Mouse (Mus musculus) retina, postnatal 7 days (tissue): ENCODE measurements around the gene Trim56.

Experiments used
- DNase-seq: peaks from one replicate; pipeline ENCODE4 v3.0.0-alpha.2; 2012; ENCODE audit warnings: low read depth, low spot score

Gene Trim56

GRCm38 (mm10) chr5:137108111-137108510 is 7.9 kb downstream of the Trim56 start:
- DNase-seq = no peak

GRCm38 (mm10) chr5:137107670-137108069 is 8.3 kb downstream of the Trim56 start:
- no peak for DNase-seq

- DNase-seq = peak; percentile 78
Observed at GRCm38 (mm10) chr5:137107024-137107423, 9.0 kb downstream of the Trim56 start.

GRCm38 (mm10) chr5:137106434-137106833 is 9.6 kb downstream of the Trim56 start:
- no peak for DNase-seq

GRCm38 (mm10) chr5:137103969-137104368 is 12.0 kb downstream of the Trim56 start:
- DNase-seq = no peak

- DNase-seq = no peak
Observed at GRCm38 (mm10) chr5:137102575-137103522, 13.2 kb downstream of the Trim56 start.

GRCm38 (mm10) chr5:137102078-137102477 is 13.9 kb downstream of the Trim56 start:
- DNase-seq = no peak

GRCm38 (mm10) chr5:137100660-137101059 is 15.3 kb downstream of the Trim56 start:
- DNase-seq = no peak

GRCm38 (mm10) chr5:137098418-137098817 is 17.6 kb downstream of the Trim56 start:
- DNase-seq = no peak

- DNase-seq = no peak
Observed at GRCm38 (mm10) chr5:137096037-137096436, 20.0 kb downstream of the Trim56 start.

GRCm38 (mm10) chr5:137095135-137095534 is 20.9 kb downstream of the Trim56 start:
- DNase-seq = no peak

GRCm38 (mm10) chr5:137093720-137094119 is 22.3 kb downstream of the Trim56 start:
- DNase-seq = no peak

GRCm38 (mm10) chr5:137091560-137091959 is 24.4 kb downstream of the Trim56 start:
- DNase-seq = no peak

GRCm38 (mm10) chr5:137090870-137091269 is 25.1 kb downstream of the Trim56 start:
- DNase-seq = no peak

- no peak for DNase-seq
Observed at GRCm38 (mm10) chr5:137087410-137087809, 28.6 kb downstream of the Trim56 start.

- DNase-seq = no peak
Observed at GRCm38 (mm10) chr5:137085731-137086130, 30.3 kb downstream of the Trim56 start.

GRCm38 (mm10) chr5:137085021-137085420 is 31.0 kb downstream of the Trim56 start:
- DNase-seq = no peak

GRCm38 (mm10) chr5:137083051-137083450 is 33.0 kb downstream of the Trim56 start:
- no peak for DNase-seq

GRCm38 (mm10) chr5:137079849-137080248 is 36.2 kb downstream of the Trim56 start:
- DNase-seq = no peak

- no peak for DNase-seq
Observed at GRCm38 (mm10) chr5:137078616-137079015, 37.4 kb downstream of the Trim56 start.

- no peak for DNase-seq
Observed at GRCm38 (mm10) chr5:137078041-137078440, 38.0 kb downstream of the Trim56 start.

GRCm38 (mm10) chr5:137077187-137077586 is 38.8 kb downstream of the Trim56 start:
- DNase-seq = no peak

- no peak for DNase-seq
Observed at GRCm38 (mm10) chr5:137076191-137076930, 39.6 kb downstream of the Trim56 start.
